In the genomic region with DNA sequence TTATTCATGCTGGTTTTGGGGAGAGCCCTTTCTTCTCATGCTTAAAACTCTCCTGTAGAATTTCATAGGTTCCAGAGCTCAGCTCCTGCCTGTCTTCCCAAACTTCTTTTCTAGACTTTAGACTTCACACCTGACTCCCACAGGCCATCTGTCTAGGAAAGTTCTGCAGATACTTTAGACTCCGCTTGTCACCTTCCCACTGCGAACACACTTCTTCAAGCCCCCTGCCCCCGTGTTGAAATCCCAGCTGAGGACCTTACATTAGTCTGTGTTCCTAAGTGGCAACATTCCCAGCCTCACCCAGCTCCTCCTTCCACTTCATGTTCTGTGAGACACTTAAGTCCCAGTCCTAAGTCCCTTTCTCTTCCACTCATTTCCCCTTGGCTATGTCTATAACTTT, we compare ENCODE assay signal across 19 mouse cellular contexts.
DNase-seq lines count a peak whose midpoint lies in the region; ATAC-seq lines count a peak whose summit lies in the region.
"Had no signal": no experiment of that assay in that cellular context is flagged by ENCODE, and none has a peak within 500 bp of the region (broad histone marks: within the 10 kb centered on the region; RNA-seq: fewer than 3 reads in every experiment).

No protein-coding gene starts in this region.

- intact Hi-C loops in left cerebral cortex, postnatal 14 days (cut with DNase I), result no loop called here

- H3K4me3 ChIP-seq in midbrain, embryonic 10.5 days, result no peak overlapping the region
- H3K4me3 ChIP-seq in midbrain, embryonic 11.5 days (ENCODE audit: low read depth, low read length), result no peak overlapping the region
- H3K4me3 ChIP-seq: forebrain, embryonic 13.5 days; hindbrain, embryonic 13.5 days; liver, embryonic 15.5 days; midbrain, embryonic 13.5 days had no signal

- peak overlapping the region; percentile 74 for H3K27ac ChIP-seq in midbrain, embryonic 10.5 days (replicated peaks)
- no peak overlapping the region for H3K27ac ChIP-seq in midbrain, embryonic 11.5 days (ENCODE audit: low read depth, low read length)
- H3K27ac ChIP-seq: forebrain, embryonic 13.5 days; hindbrain, embryonic 13.5 days; liver, embryonic 15.5 days; midbrain, embryonic 13.5 days had no signal

- H3K4me2 ChIP-seq in midbrain, embryonic 11.5 days, result no peak overlapping the region
- H3K4me2 ChIP-seq: forebrain, embryonic 13.5 days; hindbrain, embryonic 13.5 days; liver, embryonic 15.5 days; midbrain, embryonic 13.5 days had no signal

- no peak for ATAC-seq in midbrain, embryonic 11.5 days (ENCODE audit: low FRiP score)
- ATAC-seq: forebrain, embryonic 13.5 days; midbrain, embryonic 13.5 days had no signal

- DNase-seq in midbrain, embryonic 10.5 days (ENCODE audit: low spot score), result no peak
- DNase-seq in midbrain, embryonic 11.5 days (ENCODE audit: low spot score, missing footprints), result no peak
- peak; percentile 28 to 30 for DNase-seq in frontal cortex, postnatal 14 days (ENCODE audit: low spot score in 2 of 2)
- DNase-seq in left cerebral cortex, postnatal 14 days (ENCODE audit: low spot score in 2 of 2), result peak; percentile 47 to 65
- peak; percentile 89 for DNase-seq in telencephalon, adult 2 months (ENCODE audit: low read depth, low spot score)
- DNase-seq in urinary bladder, adult 18-20 months (ENCODE audit: low spot score in 2 of 2), result no peak
- DNase-seq in cerebellum, postnatal 25 days, result no peak
- DNase-seq: adrenal gland, adult 2 months; cerebellum, adult 18-20 months; gastrocnemius, postnatal 25 days; kidney, adult 18-20 months; kidney, postnatal 4 days; liver; spleen, adult 18-20 months; thymus, postnatal 14 days had no signal

- H3K27me3 ChIP-seq in midbrain, embryonic 10.5 days (ENCODE audit: low read depth, poor library complexity, severe bottlenecking), result no peaks in the 10 kb centered on the region
- H3K27me3 ChIP-seq in midbrain, embryonic 11.5 days (ENCODE audit: control insufficient read depth, insufficient read depth, low read length), result no peaks in the 10 kb centered on the region
- H3K27me3 ChIP-seq: forebrain, embryonic 13.5 days; hindbrain, embryonic 13.5 days; liver, embryonic 15.5 days; midbrain, embryonic 13.5 days had no signal

- 85% methylated on average over 3 of the region's 3 CpGs for WGBS in midbrain, embryonic 10.5 days
- 91% methylated on average over 3 of the region's 3 CpGs for WGBS in midbrain, embryonic 11.5 days

- no peak overlapping the region for H3K9ac ChIP-seq in midbrain, embryonic 11.5 days (ENCODE audit: low read length)
- H3K9ac ChIP-seq: forebrain, embryonic 13.5 days; hindbrain, embryonic 13.5 days; liver, embryonic 15.5 days; midbrain, embryonic 13.5 days had no signal

- H3K4me1 ChIP-seq in midbrain, embryonic 10.5 days, result peaks cover 31% of the 10 kb centered on the region
- H3K4me1 ChIP-seq in midbrain, embryonic 11.5 days (ENCODE audit: control insufficient read depth, insufficient read depth, low read length), result peaks cover 13% of the 10 kb centered on the region
- H3K4me1 ChIP-seq: forebrain, embryonic 13.5 days; liver, embryonic 15.5 days had no signal

- peaks cover 27% of the 10 kb centered on the region for H3K36me3 ChIP-seq in midbrain, embryonic 10.5 days
- H3K36me3 ChIP-seq in midbrain, embryonic 11.5 days (ENCODE audit: control insufficient read depth, insufficient read depth, low read length), result no peaks in the 10 kb centered on the region
- H3K36me3 ChIP-seq: liver, embryonic 15.5 days had no signal

- H3K9me3 ChIP-seq in midbrain, embryonic 10.5 days (replicated peaks), result no peaks in the 10 kb centered on the region
- no peaks in the 10 kb centered on the region for H3K9me3 ChIP-seq in midbrain, embryonic 11.5 days (ENCODE audit: control insufficient read depth, low read length)
- H3K9me3 ChIP-seq: forebrain, embryonic 13.5 days; hindbrain, embryonic 13.5 days; liver, embryonic 15.5 days; midbrain, embryonic 13.5 days had no signal

Comparison
In these comparisons a context has a peak if more than half of its experiments do, and no peak if none do; other contexts are left out.
1. DNase-seq: peak in frontal cortex, postnatal 14 days (2 of 2), left cerebral cortex, postnatal 14 days (2 of 2) and telencephalon, adult 2 months (single experiment); none in midbrain, embryonic 10.5 days (single experiment), midbrain, embryonic 11.5 days (single experiment), urinary bladder, adult 18-20 months (0 of 2) and cerebellum, postnatal 25 days (0 of 2).